Mouse (Mus musculus): ENCODE results near the gene B230104I21Rik. TPM values are rescaled to one million over a fixed set of nuclear protein-coding genes. Genes with fewer than 3 reads are reported as not detected.

The B230104I21Rik gene
- total RNA-seq, 2 experiments from 2014 or later, result not detected

- no peak for DNase-seq
Observed at GRCm38 (mm10) chr4:154348197-154348786, 12.4 kb downstream of the B230104I21Rik start.

GRCm38 (mm10) chr4:154352246-154352645, 16.3 kb downstream of the B230104I21Rik start:
- no peak for DNase-seq

- no peak for DNase-seq
Observed at GRCm38 (mm10) chr4:154355408-154355807, 19.5 kb downstream of the B230104I21Rik start.

DNA sequence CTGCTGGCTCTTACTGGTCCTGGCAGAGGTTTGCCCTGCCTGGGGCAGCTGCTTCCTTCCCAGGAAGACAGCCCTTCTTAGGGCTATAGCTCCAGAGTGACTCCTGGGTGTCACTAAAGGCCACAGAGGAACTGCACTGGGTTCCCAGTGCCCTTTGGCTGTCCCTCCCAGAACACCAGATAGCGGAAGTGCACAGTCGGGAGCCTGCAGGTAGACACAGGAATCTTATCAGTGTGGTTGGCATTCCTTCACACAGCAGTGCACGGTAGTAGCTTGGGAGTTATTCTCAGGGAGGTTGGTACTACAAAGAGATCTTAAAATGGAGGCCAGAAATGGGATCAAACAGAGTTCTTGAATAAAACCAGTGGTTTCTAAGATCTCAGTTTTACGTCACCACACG, 22.4 kb downstream of the B230104I21Rik start:
- no peak for DNase-seq

GRCm38 (mm10) chr4:154358816-154359215, 22.9 kb downstream of the B230104I21Rik start:
- no peak for DNase-seq

DNA sequence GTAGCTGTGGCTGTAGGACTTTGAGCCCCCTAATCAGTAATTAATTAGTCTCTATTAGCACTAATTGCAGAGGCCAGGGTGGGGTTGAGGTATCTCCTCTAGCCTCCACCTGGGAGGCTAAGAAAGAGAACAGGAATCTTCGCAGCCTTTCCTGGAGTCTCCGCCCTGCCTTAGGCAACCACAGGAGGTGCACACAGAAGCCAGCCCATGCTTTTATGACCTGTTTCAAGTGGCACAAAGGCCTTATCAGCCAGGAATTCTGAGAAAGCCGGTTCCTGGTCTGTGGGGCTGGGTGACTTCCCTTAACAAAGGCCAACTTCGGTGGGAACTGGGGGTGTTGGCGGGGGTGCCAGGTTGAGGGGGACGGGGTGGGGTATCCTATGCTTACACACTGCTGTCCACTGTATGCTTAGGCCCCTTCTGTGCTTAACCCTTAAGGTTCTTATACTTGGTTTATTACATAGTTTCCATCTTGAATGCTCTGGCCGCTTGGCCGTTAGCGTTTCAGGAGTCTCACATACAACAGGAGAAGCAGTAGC, 23.9 kb downstream of the B230104I21Rik start:
- no peak for DNase-seq

DNA sequence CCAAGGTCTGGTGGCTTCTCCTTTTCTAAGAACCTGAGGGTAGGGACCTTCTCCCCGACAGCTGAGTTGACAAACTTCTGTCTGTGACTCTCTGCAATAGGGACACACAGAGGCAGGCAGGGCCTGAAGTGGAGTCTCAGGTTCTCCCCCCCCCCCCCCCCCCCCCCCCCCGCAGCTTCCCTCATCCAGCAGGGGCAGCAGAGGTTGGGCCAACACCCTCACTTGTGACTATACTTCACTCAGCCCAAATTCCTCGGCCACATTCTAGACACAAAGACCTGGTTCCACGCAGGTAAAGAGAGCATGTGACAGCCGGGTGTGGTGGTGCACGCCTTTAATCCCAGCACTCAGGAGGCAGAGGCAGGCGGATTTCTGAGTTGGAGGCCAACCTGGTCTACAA, 24.5 kb downstream of the B230104I21Rik start:
- no peak for DNase-seq

DNA sequence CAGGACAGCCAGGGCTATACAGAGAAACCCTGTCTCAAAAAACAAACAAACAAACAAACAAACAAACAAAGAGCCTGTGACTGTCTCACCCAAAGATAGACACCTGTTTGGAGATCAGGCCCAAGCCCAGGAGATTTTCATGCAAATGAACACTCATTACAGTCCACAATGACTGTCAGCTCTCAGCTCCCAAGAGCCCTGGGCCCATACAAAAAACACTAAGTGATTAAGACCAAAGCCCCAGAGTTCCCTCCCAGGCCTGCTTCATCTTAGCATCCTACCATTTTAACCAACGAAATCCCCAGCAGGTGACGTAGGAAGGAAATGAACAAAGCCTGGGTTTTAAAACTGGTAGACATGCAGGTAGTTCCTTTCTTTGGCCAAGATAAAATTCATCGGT, 24.9 kb downstream of the B230104I21Rik start:
- DNase-seq, result no peak

DNA sequence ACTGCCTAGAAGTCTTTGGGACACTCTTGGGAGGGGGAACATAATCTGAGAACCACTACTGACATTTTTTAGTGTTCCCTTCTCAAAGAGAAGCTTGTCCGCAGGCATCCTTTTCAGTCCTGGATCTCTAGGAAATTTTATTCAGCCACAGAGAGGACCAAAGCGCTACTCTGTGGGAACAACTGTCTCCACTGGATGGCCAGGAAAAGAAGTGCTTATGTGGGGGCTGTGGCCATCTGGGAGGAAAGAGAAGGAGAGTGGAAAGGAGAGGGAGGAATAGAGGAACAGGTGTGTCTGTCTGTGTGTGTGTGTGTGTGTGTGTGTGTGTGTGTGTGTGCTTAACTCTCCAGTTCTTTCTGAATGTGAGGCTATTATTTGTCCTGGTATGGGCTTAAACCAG, 28.8 kb downstream of the B230104I21Rik start:
- no peak for DNase-seq

DNA sequence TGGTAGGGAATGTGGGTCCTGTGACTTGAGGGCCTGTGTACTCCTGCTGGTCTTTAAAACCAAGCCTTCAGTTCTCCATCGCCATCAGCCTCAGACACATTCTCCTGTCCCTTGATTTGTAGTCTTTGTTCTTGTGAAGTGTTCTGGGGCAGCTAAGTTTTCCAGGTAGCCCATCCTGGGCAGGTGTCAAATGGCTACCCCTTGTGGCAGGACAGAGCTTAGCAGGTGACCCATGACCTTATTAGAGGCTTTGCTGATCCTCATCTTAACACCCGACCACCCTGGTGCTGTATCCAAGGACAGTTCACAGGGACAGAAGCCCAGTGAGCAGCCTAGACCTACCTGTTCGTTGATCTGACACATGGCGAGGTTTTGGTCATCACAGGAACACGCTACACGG, 30.9 kb downstream of the B230104I21Rik start:
- no peak for DNase-seq

- DNase-seq, result no peak
Observed at GRCm38 (mm10) chr4:154369089-154369488, 33.2 kb downstream of the B230104I21Rik start.

GRCm38 (mm10) chr4:154370841-154371240, 34.9 kb downstream of the B230104I21Rik start:
- DNase-seq, result no peak

DNA sequence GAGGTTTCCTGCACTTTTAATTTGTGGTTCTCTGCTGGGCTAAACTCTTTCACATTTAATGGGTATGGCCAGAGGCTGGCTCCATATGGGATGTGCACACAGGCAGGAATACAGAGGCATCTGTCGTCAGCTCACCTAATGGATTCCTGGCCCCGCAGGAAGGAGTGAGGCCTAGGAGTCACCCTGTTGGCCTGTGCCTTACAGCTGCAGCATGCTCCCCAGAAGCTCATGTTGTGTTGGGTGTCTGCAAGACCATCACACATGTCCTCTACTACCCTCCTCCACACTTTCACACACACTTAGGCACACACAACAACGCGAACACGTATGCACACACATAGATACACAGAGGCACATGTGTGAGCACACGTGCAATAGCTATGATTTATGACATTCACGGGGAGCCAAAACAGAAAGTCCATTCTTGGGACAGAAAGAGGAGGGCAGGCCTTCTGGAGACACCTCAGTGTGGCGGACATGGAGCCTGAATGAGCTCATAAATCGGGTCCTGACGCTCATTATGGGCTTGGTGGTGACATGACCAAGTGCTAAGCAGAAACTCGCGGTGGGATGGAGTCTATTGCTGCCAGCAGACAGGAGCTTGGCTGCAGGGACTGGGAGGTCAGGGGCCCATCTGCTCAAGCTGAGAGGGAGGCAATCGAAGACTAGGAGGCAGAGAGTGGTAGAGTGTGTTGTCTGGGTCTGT, 35.8 kb downstream of the B230104I21Rik start:
- DNase-seq, result no peak

- no peak for DNase-seq
Observed at GRCm38 (mm10) chr4:154375939-154376625, 40.2 kb downstream of the B230104I21Rik start.

DNA sequence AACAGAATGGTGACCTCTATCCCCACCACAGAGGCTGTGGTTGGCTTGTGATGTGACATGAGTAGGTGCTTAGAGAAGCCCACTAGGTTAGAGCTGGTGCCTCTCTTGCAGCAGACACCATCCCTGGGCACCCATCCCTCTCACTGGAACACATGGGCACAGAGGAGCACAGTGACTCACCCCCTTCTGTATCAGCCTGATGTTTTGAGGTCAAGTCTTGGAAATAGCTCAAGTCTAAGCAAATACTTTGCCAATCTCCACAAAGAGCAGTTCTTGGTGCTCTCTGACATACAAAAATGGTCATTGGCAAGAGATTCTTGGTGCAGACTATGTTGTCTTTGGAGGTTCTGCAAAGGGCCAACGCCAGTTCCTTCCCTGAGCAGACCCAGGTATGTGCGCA, 42.9 kb downstream of the B230104I21Rik start:
- no peak for DNase-seq

GRCm38 (mm10) chr4:154385208-154385607, 49.3 kb downstream of the B230104I21Rik start:
- DNase-seq, result no peak

- no peak for DNase-seq
Observed at GRCm38 (mm10) chr4:154385918-154386317, 50.0 kb downstream of the B230104I21Rik start.

DNA sequence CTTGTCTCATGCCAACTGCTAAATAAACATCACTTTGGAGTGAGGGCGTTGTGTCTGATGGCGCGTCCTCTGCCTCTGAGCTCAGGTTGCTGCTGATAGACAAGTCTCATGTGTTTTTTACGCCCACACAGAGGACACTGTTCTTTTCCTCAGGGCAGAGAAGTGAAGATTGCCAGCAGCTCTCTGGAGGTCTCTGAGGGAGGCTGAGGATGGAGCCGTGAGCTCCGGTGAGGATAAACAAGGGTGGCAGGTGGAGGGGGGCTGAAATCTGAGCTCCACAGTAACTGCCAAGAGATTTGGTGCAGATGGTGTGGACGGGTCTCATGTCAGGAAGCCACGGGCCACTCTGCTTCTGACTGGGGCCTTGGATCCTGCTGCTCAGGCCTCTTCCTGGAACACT, 50.9 kb downstream of the B230104I21Rik start:
- no peak for DNase-seq

DNA sequence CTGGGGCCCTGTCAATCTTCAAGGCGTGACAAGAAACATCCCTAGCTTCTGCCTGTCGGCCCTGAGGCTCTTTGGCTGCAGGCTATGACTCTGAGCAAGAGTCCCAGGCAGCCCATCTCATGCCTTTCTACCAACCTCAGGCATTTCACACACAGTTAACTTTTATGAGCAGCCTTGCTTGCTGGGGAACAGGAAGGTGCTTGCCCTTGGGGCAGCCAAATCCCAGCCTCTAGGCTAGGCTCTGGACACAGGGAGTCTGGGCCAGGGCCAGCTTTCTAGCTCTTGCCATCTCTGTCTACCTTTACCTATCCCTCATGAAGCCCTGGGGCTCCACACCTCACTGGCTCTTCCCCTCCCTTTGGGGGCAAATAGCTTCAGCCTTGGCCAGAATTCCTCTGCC, 53.7 kb downstream of the B230104I21Rik start:
- DNase-seq, result no peak

DNA sequence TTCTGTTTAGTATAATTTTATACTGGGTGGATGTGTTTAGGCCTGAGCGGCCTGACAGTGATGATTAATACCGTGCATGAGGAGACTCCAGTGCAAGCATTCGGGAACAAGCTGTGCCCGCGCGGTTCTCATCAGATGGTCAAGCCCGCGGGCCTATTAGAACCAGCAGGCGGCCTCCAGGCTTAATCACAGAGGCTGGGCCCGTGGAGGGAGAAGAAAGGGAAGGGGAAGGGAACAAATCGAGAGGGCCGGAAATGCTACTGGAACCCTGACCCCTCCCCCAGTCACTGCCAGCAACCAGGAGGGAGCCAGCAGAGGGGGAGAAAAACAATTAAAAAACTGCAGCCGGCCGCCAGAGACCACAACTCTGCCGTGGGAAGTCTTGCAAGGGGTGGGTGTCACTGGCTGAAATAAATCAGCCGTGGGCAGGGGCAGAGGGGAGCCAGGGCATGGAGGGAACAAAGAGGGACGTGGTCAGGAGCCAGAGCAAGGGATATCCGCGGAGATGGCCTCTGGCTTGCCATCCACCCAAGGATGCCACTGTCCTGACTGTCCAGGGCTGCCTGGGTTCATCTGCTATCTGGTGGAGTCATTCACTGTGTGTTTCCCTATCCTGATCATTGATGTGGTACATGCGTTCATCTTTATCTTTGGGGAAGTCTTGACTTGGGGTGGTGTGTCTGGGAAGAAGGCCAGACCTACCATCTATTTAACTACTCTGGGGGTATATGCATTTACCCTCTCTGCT, 54.6 kb downstream of the B230104I21Rik start:
- no peak for DNase-seq

DNA sequence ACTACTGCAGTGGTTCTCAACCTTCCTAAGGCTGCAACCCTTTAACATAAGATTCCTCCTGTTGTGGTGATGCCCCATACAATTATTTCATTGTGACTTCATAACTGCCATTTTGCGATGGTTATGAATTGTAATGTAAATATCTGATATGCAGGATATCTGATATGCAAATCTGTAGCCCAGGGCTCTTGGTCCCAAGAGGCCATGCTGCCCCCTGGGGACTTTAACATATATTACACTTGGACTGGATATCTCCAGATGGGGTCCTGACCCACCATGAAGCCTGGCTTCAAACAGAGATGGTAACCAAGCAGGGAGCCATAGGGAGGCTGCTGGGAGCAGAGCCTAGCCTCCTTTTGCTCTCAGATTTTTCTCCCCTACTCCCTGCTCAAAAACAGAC, 56.7 kb downstream of the B230104I21Rik start:
- no peak for DNase-seq
